ENCODE assay signal across 27 mouse cellular contexts in genomic region chr4:52526464-52526863, GRCm38 (mm10). TPM values are rescaled to one million over a fixed set of nuclear protein-coding genes. Genes with fewer than 3 reads are reported as not detected.
"Had no signal": no experiment of that assay in that cellular context is flagged by ENCODE, and none has a peak within 500 bp of the region (broad histone marks: within the 10 kb centered on the region; RNA-seq: fewer than 3 reads in every experiment).

No protein-coding gene starts in this region.

- H3K9me3 ChIP-seq: limb, embryonic 10.5 days; limb, embryonic 13.5 days; liver, embryonic 12.5 days; liver, embryonic 15.5 days; lung, embryonic 15.5 days; midbrain, embryonic 10.5 days; stomach, embryonic 15.5 days had no signal

- H3K36me3 ChIP-seq: limb, embryonic 10.5 days; limb, embryonic 13.5 days; liver, embryonic 12.5 days; liver, embryonic 15.5 days; lung, embryonic 15.5 days; midbrain, embryonic 10.5 days; stomach, embryonic 15.5 days had no signal

- H3K27ac ChIP-seq: kidney, postnatal 0 days; limb, embryonic 10.5 days; limb, embryonic 13.5 days; liver, embryonic 12.5 days; liver, embryonic 15.5 days; lung, embryonic 15.5 days; midbrain, embryonic 10.5 days; stomach, embryonic 15.5 days had no signal

- H3K27me3 ChIP-seq: limb, embryonic 13.5 days; liver, embryonic 12.5 days; liver, embryonic 15.5 days; lung, embryonic 15.5 days; megakaryocyte, embryonic 14.5 days; stomach, embryonic 15.5 days had no signal

- H3K4me1 ChIP-seq: limb, embryonic 10.5 days; limb, embryonic 13.5 days; liver, embryonic 12.5 days; liver, embryonic 15.5 days; lung, embryonic 15.5 days; megakaryocyte, embryonic 14.5 days; midbrain, embryonic 10.5 days; stomach, embryonic 15.5 days had no signal

- H3K4me2 ChIP-seq: limb, embryonic 13.5 days; liver, embryonic 12.5 days; liver, embryonic 15.5 days; lung, embryonic 15.5 days; stomach, embryonic 15.5 days had no signal

- ATAC-seq: intestine, postnatal 0 days; liver, embryonic 12.5 days had no signal

- DNase-seq: kidney, adult 2 months; kidney, postnatal 36 days; liver; lung, adult 18-20 months; lung, postnatal 10 days; lung, postnatal 36 days; midbrain, embryonic 14.5 days; retina, postnatal 1 day; right cerebral cortex, postnatal 25 days; spleen, adult 18-20 months; thymus, postnatal 25 days had no signal

- H3K4me3 ChIP-seq: limb, embryonic 10.5 days; limb, embryonic 13.5 days; liver, embryonic 12.5 days; liver, embryonic 15.5 days; lung, embryonic 15.5 days; megakaryocyte, embryonic 14.5 days; midbrain, embryonic 10.5 days; stomach, embryonic 15.5 days had no signal

- H3K9ac ChIP-seq: limb, embryonic 13.5 days; liver, embryonic 12.5 days; liver, embryonic 15.5 days; lung, embryonic 15.5 days; stomach, embryonic 15.5 days had no signal

RNA-seq across cellular contexts. Expression of gene Vma21-ps, which starts 29.4 kb away (rescaled TPM):
- total RNA-seq: layer of hippocampus, adult 8-10 months; layer of hippocampus, postnatal 10 days; left cerebral cortex, adult 8-10 months; left cerebral cortex, postnatal 25 days; neutrophil, adult 5-6 weeks had no signal
- polyA plus RNA-seq: kidney, embryonic 14.5 days; limb, embryonic 10.5 days; liver, embryonic 12.5 days; midbrain, embryonic 10.5 days had no signal
